Mouse (Mus musculus): ENCODE measurements around the gene Fosl1.

- TF ChIP-seq FLI1 (IDR thresholded peaks at IDR 0.05; ENCODE audit: low read length) (no peak), GATA1 (IDR thresholded peaks at IDR 0.05; ENCODE audit: borderline replicate concordance, low read length) (no peak)
Observed at GRCm38 (mm10) chr19:5485371-5485770, 38.0 kb downstream of the Fosl1 start.
